Mouse (Mus musculus) G1E (cell line): Measurements from ENCODE around the gene Plac1.

ENCODE experiments used
- CTCF ChIP-seq: IDR thresholded peaks from 2 replicates; pipeline ENCODE4 v1.5.1; 2012; ENCODE audit warnings: low read depth, low read length, inconsistent platforms, mixed read lengths
- GATA1 ChIP-seq: IDR thresholded peaks from 2 replicates; pipeline ENCODE4 v1.6.1; 2012; ENCODE audit warnings: borderline replicate concordance, low read length, inconsistent platforms, mixed read lengths
- GATA2 ChIP-seq: IDR thresholded peaks from 2 replicates; pipeline ENCODE4 v1.6.1; 2012; ENCODE audit warnings: low read depth, low read length, inconsistent platforms, borderline replicate concordance
- POLR2AphosphoS5 ChIP-seq: IDR thresholded peaks from 2 replicates; pipeline ENCODE4 v1.6.1; 2012; ENCODE audit warnings: low read depth, low read length, inconsistent platforms; ENCODE audit not compliant: insufficient replicate concordance
- TAL1 ChIP-seq: conservative IDR thresholded peaks from 2 replicates; pipeline ENCODE4 v1.6.1; 2012; ENCODE audit warnings: low read depth, low read length, inconsistent platforms, mixed read lengths

- TF ChIP-seq CTCF (no peak), POLR2AphosphoS5 (no peak), GATA1 (no peak), TAL1 (no peak), GATA2 (no peak)
These were observed 60.1 kb downstream of the Plac1 start for GRCm38 (mm10) chrX:53179801-53180200.
